Mouse (Mus musculus): ENCODE measurements around the gene Ghrl.
"Not testable (repeated sequence)": the region's sequence is repeated elsewhere in the genome, so short reads cannot be mapped to it uniquely, and the experiment has no call there.

Gene Ghrl

GRCm38 (mm10) chr6:113695766-113696355 is 23.8 kb downstream of the Ghrl start:
- DNase-seq, result no peak

- no peak for DNase-seq
These were observed 24.5 kb downstream of the Ghrl start for GRCm38 (mm10) chr6:113695203-113695602.

GRCm38 (mm10) chr6:113693377-113693776 is 26.3 kb downstream of the Ghrl start:
- DNase-seq, result no peak

- DNase-seq, result peak; percentile 29 to 39
These were observed 27.0 kb downstream of the Ghrl start for GRCm38 (mm10) chr6:113692661-113693133.

GRCm38 (mm10) chr6:113691084-113691462 is 28.6 kb downstream of the Ghrl start:
- no peak for DNase-seq

DNA sequence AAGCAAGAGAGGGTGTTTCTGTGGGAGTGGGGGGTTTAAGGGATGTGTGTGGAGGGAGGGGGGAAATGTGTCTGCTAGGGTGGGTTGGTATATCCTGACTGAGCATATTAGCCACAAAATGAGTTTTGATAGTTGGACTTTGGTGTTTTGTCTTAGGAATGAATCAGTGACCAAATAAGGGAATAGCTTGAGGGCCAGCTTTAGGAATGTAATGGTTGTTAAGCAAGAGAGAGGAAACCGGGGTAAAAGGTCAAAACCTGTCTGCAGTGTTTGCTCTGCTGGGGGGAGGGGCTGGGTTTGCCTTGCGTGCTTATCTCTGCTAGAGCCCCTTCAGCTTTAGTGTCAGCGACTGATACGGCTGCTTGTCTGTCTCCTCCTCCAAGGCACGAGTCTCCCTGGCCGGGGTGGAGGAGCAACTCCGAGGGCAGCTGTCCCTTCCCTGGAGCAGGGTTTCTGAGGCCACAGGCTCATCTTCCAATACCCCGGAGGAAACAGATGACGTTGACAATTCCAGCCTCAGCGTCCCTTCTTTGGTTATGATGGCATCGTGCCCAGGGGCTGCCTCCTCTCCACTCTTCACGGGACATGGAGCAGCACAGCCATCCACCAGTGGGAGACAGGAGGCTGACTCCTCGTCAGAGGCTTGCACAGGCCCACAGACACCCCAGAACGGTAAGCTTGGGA is 29.1 kb downstream of the Ghrl start:
- DNase-seq, result peak; percentile 92 to 95

DNA sequence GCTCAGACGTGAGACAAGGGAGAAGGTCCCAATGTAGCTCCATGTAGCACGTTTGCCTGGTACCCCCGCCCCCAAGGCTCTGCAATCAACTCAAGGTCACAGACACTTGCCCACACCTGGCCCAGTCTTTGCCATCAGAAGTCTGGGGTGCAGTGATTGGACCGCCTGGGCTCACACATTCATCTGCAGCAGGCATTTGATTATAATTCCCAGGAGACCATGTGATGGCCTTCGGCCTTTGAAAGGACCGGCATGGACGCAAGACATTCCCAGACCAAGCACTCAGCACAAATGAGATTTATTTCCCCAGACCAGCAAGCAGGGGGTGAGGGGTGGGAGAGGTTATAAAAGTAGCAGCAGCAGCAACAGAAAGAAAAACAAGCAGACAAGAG is 29.7 kb downstream of the Ghrl start:
- DNase-seq, result peak; percentile 73 to 87

DNA sequence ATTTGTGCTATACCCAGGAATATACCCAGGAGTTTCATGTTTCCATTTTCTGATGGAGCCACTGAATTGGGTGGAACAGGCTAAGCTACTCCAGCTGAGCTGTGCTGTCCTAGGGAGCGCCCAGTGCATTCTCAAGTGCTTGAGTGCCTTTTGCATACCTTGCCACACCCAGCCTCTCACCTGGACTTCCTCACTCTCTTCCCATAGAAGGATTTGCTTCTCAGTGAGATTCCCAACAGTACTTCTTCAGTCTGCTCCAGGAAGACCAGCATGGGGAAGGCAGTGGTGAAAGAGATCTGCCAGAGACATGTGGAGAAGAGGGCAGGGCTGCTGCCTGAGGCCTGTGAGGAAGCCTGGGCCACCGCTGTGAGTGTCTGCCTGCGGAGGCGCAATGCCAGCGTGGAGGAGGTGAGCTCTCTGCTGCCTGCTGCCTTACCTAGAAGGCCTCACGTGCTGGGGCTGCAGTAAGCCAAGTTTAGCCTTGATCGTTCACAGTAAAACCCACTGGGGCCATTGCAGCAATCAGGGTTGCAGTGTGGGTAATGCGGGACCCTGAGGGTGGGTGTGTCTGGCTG is 33.0 kb downstream of the Ghrl start:
- no peak for DNase-seq

GRCm38 (mm10) chr6:113683081-113683825 is 36.4 kb downstream of the Ghrl start:
- DNase-seq, result no peak

GRCm38 (mm10) chr6:113681271-113681670 is 38.4 kb downstream of the Ghrl start:
- DNase-seq, result peak; percentile 90 to 96

- DNase-seq, result no peak
These were observed 39.6 kb downstream of the Ghrl start for GRCm38 (mm10) chr6:113679993-113680566.

DNA sequence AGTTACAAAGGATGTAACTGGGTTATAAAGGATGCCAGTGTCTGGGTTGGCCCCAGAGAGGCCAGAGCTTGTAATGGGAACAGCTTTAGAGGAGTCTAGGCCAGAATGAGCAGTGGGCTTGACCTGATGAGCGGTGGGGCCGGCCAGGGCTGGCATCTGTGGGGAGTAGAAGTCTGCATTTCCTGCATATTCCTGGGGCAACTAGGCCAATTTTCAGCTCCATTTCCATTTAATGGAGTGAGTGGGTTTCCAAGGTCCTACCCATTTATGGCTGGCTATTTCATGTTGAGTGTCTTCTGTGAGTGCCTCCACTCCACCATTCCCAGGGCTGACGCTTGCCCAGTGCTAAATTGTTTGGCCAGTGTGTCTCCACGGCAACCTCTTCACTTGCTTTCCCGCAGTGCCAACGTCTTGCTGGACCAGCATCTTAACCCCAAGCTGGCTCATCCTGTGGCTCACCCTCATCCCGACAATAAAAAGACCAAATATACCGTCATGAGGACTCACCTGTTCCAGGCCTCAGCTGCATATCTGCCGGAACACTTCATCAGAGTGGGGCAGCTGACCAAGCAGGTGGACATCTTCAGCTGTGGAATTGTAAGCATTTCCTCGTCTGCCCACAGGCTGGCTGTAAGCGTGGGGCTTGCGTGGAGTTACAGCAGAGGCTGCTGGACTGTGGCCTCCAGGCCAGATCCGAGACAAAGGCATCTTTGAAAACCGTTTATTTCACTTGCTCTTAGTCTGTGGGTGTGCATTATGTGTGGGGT is 41.3 kb downstream of the Ghrl start:
- DNase-seq, result no peak

- peak; percentile 74 to 78 for DNase-seq
These were observed 42.5 kb downstream of the Ghrl start for GRCm38 (mm10) chr6:113677070-113677734.

GRCm38 (mm10) chr6:113675991-113676390 is 43.7 kb downstream of the Ghrl start:
- DNase-seq, result no peak

- DNase-seq, result peak in 1 of 2 experiments; percentile 38
These were observed 44.4 kb downstream of the Ghrl start for GRCm38 (mm10) chr6:113675234-113675633.

DNA sequence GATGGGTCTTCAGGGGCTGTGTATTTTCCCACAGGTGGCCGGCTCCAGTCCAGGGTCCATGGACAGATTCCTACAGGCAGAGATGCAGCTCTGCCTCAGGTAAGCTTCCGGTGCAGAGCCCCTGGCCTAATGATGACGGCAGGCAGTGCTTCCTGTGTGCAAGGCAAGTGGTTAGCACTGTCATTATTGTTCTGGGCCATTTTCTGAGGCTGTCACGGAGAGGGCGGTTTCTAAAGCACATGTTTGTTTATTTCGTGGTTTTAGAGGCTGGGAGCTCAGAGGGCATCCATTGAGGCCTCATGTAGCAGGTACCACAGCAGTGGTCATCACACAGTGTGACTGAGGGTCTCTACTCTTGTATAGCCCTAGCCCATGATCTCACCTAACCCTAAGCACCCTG is 46.7 kb downstream of the Ghrl start:
- no peak for DNase-seq

DNA sequence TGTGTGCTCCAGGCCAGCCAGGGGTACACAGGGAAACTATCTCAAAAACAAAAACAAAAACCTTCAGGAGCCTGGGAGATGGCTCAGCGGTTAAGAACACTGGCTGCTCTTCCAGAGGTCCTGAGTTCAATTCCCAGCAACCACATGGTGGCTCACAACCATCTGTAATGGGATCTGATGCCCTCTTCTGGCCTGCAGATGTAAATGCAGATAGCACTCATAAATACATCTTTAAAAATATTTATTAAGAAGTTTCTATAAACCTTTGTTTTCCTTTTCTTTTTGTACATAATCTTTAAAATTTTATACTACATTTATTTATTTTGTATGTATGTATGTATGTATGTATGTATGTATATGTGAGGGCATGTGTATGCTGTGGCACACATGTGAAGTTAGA is 47.7 kb downstream of the Ghrl start:
- DNase-seq, result not testable (repeated sequence)

DNA sequence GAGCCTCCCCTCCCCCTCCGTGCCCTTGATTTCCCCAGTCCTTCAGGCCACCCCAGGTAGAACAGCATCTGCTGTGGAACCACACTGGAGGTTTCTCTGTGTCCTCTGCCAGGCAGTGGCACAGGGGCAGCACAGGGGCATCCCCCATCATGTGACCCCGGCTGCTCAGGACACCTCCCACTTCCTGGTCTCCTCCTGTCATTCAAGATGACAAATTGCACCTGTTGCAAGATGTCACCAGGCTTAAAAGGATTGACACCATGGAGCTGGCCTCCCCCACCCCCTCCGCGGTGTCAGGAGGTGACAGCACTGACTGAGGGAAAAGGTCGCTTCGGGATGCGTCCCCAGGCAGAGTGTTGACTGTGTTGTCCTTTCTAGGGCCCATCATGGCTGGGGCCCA is 49.9 kb downstream of the Ghrl start:
- no peak for DNase-seq

DNA sequence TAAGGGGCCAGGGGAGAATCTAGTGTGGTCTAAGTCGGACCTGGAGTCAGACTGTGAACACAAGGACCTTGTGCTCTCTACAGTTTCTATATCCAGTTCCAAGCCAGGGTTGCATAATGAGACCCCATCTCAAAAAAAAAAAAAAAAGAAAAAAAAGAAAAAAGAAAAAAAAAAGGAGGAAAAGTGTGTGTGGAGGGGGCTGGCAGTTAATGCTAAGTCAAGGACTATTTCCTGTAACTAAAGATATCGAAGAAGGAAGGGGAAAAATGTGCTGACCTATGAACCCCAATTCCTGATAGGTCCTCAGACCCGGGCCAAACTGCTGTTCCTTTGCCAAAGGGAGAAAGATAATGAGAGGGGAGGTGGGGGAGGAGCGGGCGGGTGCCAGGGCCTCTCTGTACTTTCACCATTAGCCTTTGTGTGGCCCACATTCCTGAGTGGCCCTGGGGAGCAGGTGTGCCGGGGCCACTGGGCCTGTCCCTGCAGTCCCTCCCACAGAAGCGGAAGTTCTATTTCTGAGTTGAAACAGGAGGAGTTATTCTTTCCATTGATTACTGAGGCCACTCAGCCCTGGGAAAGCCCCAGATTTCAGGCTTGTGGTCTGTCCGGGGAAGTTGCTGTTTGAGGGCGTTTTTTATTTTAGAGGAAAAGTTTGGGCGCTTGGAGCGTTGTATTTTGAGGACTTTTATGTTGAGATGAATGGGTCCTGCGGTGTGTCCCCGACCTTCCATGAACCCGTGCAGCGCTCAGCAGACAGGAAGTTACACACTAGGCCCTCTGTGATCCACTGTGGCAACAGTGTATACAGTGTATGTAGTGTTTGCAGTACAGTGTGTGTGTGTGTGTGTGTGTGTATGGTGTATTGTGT is 51.2 kb downstream of the Ghrl start:
- DNase-seq, result peak; percentile 62 to 64

DNA sequence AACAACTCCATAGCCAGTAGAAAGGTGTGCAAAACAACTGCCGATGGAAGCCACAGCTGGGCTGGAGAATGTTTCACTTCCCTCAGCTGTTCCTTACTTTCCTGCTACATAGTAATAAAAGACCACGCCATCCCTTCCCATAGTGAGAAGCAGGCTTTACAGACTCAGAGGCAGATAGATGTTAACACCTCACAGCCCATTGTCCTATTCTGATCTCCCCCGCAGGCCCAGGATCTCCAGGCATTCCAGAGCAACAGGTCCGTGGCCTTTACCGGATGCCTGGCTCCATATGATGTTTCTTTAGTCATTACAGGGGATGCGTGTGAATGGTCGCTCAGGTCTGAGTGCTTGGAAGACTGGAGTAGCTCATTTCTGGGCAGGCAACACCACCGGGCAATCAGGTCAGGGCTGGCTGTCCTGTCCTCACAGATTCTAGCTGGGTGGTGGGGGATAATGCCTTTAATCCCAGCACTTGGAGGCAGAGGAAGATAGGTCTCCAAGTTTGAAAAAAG is 52.0 kb downstream of the Ghrl start:
- no peak for DNase-seq
